Mouse (Mus musculus): ENCODE results near the gene Msx1.

Msx1 gene

GRCm38 (mm10) chr5:37797251-37797650 is 27.1 kb downstream of the Msx1 start:
- DNase-seq (ENCODE audit: low spot score in 2 of 2): no peak

- DNase-seq (ENCODE audit: low spot score in 2 of 2): no peak
These were observed 27.6 kb downstream of the Msx1 start for GRCm38 (mm10) chr5:37796751-37797150.

- DNase-seq (ENCODE audit: low spot score in 2 of 2): no peak
These were observed 28.7 kb downstream of the Msx1 start for GRCm38 (mm10) chr5:37795691-37796090.

GRCm38 (mm10) chr5:37792154-37792553 is 32.2 kb downstream of the Msx1 start:
- DNase-seq (ENCODE audit: low spot score in 2 of 2): no peak

- no peak for DNase-seq (ENCODE audit: low spot score in 2 of 2)
These were observed 39.5 kb downstream of the Msx1 start for GRCm38 (mm10) chr5:37784847-37785391.

GRCm38 (mm10) chr5:37783306-37783705 is 41.1 kb downstream of the Msx1 start:
- DNase-seq (ENCODE audit: low spot score in 2 of 2): no peak

GRCm38 (mm10) chr5:37775681-37776080 is 48.7 kb downstream of the Msx1 start:
- DNase-seq (ENCODE audit: low spot score in 2 of 2): no peak

- no peak for DNase-seq (ENCODE audit: low spot score in 2 of 2)
These were observed 50.4 kb downstream of the Msx1 start for GRCm38 (mm10) chr5:37774011-37774410.

- no peak for DNase-seq (ENCODE audit: low spot score in 2 of 2)
These were observed 53.5 kb downstream of the Msx1 start for GRCm38 (mm10) chr5:37770870-37771269.

All from spleen, postnatal 14 days (tissue).